Mouse (Mus musculus): ENCODE data around the gene Gm48552. TPM values are rescaled to one million over a fixed set of nuclear protein-coding genes. Genes with fewer than 3 reads are reported as not detected.

The Gm48552 gene
- polyA plus RNA-seq, 1 experiment from 2014 or later: 1.3 TPM

DNA sequence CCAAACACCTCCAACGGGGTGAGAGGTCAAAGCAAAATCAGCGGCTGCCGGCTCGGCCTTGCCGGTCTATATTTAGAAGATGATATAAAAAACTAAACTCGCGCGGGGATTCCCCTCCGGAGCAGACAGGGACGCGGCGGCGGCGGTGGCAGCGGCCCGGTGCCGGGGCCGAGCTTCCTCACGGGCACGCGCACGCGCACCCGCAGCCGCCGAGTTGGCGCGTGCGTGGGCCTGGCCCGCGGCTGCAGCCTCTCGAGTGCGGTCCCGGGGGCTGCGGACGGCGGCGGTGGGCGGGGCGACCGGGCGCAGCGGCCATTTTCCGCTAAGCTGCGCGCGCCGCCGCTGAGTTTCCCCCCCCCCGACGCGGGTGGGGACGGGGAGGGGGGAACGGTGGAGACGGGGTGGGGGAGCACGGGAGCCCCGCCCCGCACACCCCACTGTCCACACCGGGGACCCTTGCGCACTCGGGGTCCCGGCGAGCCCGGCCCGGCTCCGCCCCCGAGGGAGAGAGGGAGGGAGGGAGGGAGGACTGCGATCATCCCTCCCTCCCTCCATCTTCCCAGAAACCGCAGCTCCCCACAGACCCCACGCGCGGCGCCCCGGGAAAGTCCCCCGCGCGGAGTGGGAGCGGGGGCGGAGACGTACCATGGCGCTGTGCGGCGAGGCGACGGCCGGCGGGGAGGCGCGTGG, 41.5 kb downstream of the Gm48552 start:
- Histone ChIP-seq H3K4me2 (ENCODE audit: low read depth, low read length) (peak overlapping the region; percentile 93), H3K9me3 (replicated peaks; ENCODE audit: control insufficient read depth, low read length) (no peaks in the 10 kb centered on the region), H3K36me3 (ENCODE audit: control insufficient read depth, insufficient read depth, low read length) (no peaks in the 10 kb centered on the region), H3K27me3 (ENCODE audit: control insufficient read depth, insufficient read depth, low read length) (no peaks in the 10 kb centered on the region), H3K9ac (ENCODE audit: low read length) (peak overlapping the region; percentile 82), H3K4me1 (ENCODE audit: control insufficient read depth, insufficient read depth, low read length) (peaks cover 35% of the 10 kb centered on the region), H3K27ac (ENCODE audit: low read length) (peak overlapping the region; percentile 91), H3K4me3 (replicated peaks; ENCODE audit: low read length) (peak overlapping the region; percentile 76)
- WGBS: under 1% methylated on average over 54 of the region's 89 CpGs
- peak; percentile 7; the same call in 1 of the 2 replicates for ATAC-seq (ENCODE audit: insufficient read depth, low FRiP score)

GRCm38 (mm10) chr10:81430831-81431525, 42.2 kb downstream of the Gm48552 start:
- ATAC-seq (ENCODE audit: insufficient read depth, low FRiP score): peak; percentile 4; the same call in 1 of the 2 replicates
- H3K9me3 ChIP-seq (replicated peaks; ENCODE audit: control insufficient read depth, low read length): no peaks in the 10 kb centered on the region
- WGBS: under 1% methylated on average over 55 of the region's 70 CpGs
- H3K4me3 ChIP-seq (replicated peaks; ENCODE audit: low read length): peak overlapping the region; percentile 76
- no peaks in the 10 kb centered on the region for H3K27me3 ChIP-seq (ENCODE audit: control insufficient read depth, insufficient read depth, low read length)
- H3K9ac ChIP-seq (ENCODE audit: low read length): peak overlapping the region; percentile 82
- peak overlapping the region; percentile 93 for H3K4me2 ChIP-seq (ENCODE audit: low read depth, low read length)
- peak overlapping the region; percentile 91 for H3K27ac ChIP-seq (ENCODE audit: low read length)
- no peaks in the 10 kb centered on the region for H3K36me3 ChIP-seq (ENCODE audit: control insufficient read depth, insufficient read depth, low read length)
- peaks cover 31% of the 10 kb centered on the region for H3K4me1 ChIP-seq (ENCODE audit: control insufficient read depth, insufficient read depth, low read length)

- Histone ChIP-seq H3K27me3 (ENCODE audit: control insufficient read depth, insufficient read depth, low read length) (no peaks in the 10 kb centered on the region), H3K4me3 (replicated peaks; ENCODE audit: low read length) (peak overlapping the region; percentile 76), H3K4me1 (ENCODE audit: control insufficient read depth, insufficient read depth, low read length) (peaks cover 31% of the 10 kb centered on the region), H3K27ac (ENCODE audit: low read length) (peak overlapping the region; percentile 91), H3K9ac (ENCODE audit: low read length) (no peak overlapping the region), H3K9me3 (replicated peaks; ENCODE audit: control insufficient read depth, low read length) (no peaks in the 10 kb centered on the region), H3K36me3 (ENCODE audit: control insufficient read depth, insufficient read depth, low read length) (no peaks in the 10 kb centered on the region), H3K4me2 (ENCODE audit: low read depth, low read length) (peak overlapping the region; percentile 93)
- 17% methylated on average over 15 of the region's 15 CpGs for WGBS
- ATAC-seq (ENCODE audit: insufficient read depth, low FRiP score): no peak
These were observed 42.8 kb downstream of the Gm48552 start for GRCm38 (mm10) chr10:81431526-81432168.

DNA sequence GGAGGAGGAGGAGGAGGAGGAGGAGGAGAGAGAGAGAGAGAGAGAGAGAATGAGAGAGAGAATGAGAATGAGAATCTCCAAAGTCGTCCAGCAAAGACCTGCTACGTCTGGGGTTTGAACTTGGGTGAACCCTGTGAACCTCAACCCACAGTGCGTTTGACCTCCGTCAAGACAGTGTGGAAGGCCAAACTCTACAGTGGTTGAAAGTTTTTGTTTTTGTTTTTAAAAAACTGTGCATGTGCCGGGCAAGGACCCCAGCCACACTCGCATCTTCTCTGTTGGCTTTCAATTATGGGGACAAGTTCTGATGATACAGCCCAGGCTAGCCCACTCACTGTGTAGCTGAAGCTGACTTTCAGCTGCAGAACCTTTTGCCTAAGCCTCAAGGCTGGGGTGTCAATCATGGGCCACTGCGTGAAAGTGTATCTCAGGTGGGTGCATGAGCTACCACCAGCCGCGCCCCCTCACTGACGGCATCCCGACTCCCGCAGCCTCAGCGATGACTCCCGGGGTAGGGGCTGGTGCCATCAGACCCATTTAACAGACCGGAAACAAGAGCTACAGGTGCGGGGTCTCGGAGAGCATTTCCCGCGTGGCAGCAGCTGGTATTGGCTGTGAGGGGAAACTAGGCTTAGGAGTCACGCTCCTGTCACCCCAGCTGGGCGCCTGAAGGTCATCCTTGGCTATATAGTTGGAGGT, 43.5 kb downstream of the Gm48552 start:
- no peak overlapping the region for H3K9ac ChIP-seq (ENCODE audit: low read length)
- H3K4me1 ChIP-seq (ENCODE audit: control insufficient read depth, insufficient read depth, low read length): peaks cover 29% of the 10 kb centered on the region
- H3K27me3 ChIP-seq (ENCODE audit: control insufficient read depth, insufficient read depth, low read length): no peaks in the 10 kb centered on the region
- no peak for ATAC-seq (ENCODE audit: insufficient read depth, low FRiP score)
- H3K4me2 ChIP-seq (ENCODE audit: low read depth, low read length): peak overlapping the region; percentile 45
- no peak overlapping the region for H3K27ac ChIP-seq (ENCODE audit: low read length)
- 61% methylated on average over 21 of the region's 21 CpGs for WGBS
- no peaks in the 10 kb centered on the region for H3K36me3 ChIP-seq (ENCODE audit: control insufficient read depth, insufficient read depth, low read length)
- peak overlapping the region; percentile 18; the same call in 1 of the 2 replicates for H3K4me3 ChIP-seq (replicated peaks; ENCODE audit: low read length)
- H3K9me3 ChIP-seq (replicated peaks; ENCODE audit: control insufficient read depth, low read length): no peaks in the 10 kb centered on the region

DNA sequence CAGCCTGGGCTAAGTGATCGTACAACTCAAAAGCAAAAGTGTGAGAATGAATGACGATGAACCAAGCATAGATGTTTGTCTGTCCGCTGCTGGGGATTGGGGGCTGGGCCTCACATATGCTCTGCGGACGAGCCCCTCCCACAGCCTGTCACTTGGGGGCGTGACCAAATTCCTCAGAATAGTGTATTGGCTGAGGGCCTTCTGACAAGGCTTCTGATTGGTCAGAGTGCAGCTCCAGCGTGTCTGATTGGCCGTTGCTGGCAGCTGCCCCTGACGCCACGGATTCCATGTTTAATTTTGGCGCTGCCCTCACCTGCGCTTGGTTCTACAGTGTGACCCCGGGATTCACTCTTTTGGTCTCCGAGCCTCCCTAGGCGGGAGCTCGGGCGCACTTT, 44.1 kb downstream of the Gm48552 start:
- peak; percentile 85 for ATAC-seq (ENCODE audit: insufficient read depth, low FRiP score)
- peak overlapping the region; percentile 33 for H3K4me3 ChIP-seq (replicated peaks; ENCODE audit: low read length)
- H3K27ac ChIP-seq (ENCODE audit: low read length): no peak overlapping the region
- H3K27me3 ChIP-seq (ENCODE audit: control insufficient read depth, insufficient read depth, low read length): no peaks in the 10 kb centered on the region
- no peaks in the 10 kb centered on the region for H3K9me3 ChIP-seq (replicated peaks; ENCODE audit: control insufficient read depth, low read length)
- peak overlapping the region; percentile 66 for H3K9ac ChIP-seq (ENCODE audit: low read length)
- peaks cover 27% of the 10 kb centered on the region for H3K4me1 ChIP-seq (ENCODE audit: control insufficient read depth, insufficient read depth, low read length)
- peak overlapping the region; percentile 58 for H3K4me2 ChIP-seq (ENCODE audit: low read depth, low read length)
- WGBS: 4% methylated on average over 17 of the region's 17 CpGs
- no peaks in the 10 kb centered on the region for H3K36me3 ChIP-seq (ENCODE audit: control insufficient read depth, insufficient read depth, low read length)

- Histone ChIP-seq H3K9me3 (replicated peaks; ENCODE audit: control insufficient read depth, low read length) (no peaks in the 10 kb centered on the region), H3K4me2 (ENCODE audit: low read depth, low read length) (0 out of 2 replicates have a peak overlapping the region, but pooled peaks have one; percentile 58), H3K4me3 (replicated peaks; ENCODE audit: low read length) (no peak overlapping the region), H3K4me1 (ENCODE audit: control insufficient read depth, insufficient read depth, low read length) (peaks cover 24% of the 10 kb centered on the region), H3K9ac (ENCODE audit: low read length) (peak overlapping the region; percentile 66; the same call in 1 of the 2 replicates), H3K27me3 (ENCODE audit: control insufficient read depth, insufficient read depth, low read length) (no peaks in the 10 kb centered on the region), H3K27ac (ENCODE audit: low read length) (no peak overlapping the region), H3K36me3 (ENCODE audit: control insufficient read depth, insufficient read depth, low read length) (no peaks in the 10 kb centered on the region)
- 69% methylated on average over 26 of the region's 26 CpGs for WGBS
- ATAC-seq (ENCODE audit: insufficient read depth, low FRiP score): no peak
These were observed 44.9 kb downstream of the Gm48552 start for GRCm38 (mm10) chr10:81433541-81434289.

- H3K27ac ChIP-seq (ENCODE audit: low read length): no peak overlapping the region; the same call in none of the 2 replicates
- H3K4me1 ChIP-seq (ENCODE audit: control insufficient read depth, insufficient read depth, low read length): peaks cover 19% of the 10 kb centered on the region
- H3K4me3 ChIP-seq (replicated peaks; ENCODE audit: low read length): no peak overlapping the region
- H3K9ac ChIP-seq (ENCODE audit: low read length): peak overlapping the region; percentile 18; the same call in 1 of the 2 replicates
- H3K27me3 ChIP-seq (ENCODE audit: control insufficient read depth, insufficient read depth, low read length): no peaks in the 10 kb centered on the region
- no peak overlapping the region for H3K4me2 ChIP-seq (ENCODE audit: low read depth, low read length)
- no peak for ATAC-seq (ENCODE audit: insufficient read depth, low FRiP score)
- 45% methylated on average over 15 of the region's 15 CpGs for WGBS
- H3K36me3 ChIP-seq (ENCODE audit: control insufficient read depth, insufficient read depth, low read length): no peaks in the 10 kb centered on the region
- H3K9me3 ChIP-seq (replicated peaks; ENCODE audit: control insufficient read depth, low read length): no peaks in the 10 kb centered on the region
These were observed 45.8 kb downstream of the Gm48552 start for GRCm38 (mm10) chr10:81434361-81435263.

Measured in stomach, embryonic 16.5 days (tissue).